In the genomic region with DNA sequence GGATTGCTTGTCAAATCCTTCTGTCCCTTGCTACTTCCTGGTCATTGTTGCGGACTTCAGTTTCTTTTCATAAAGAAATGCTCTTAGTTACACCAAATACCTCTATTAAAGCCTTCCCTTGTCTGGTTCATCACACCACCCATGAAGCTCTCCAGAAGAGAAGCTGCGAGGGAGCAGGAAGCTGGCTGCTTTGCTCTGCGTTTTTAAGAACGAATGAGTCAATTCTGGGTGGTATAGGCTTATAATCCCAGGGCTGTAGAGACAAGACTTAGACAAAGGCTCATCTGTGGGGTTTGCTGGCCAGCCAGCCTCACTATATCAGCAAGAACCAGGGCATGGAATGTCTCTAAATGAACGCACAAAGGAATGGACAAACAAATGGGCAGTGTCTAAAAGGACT, we compare ENCODE assay signal across 14 mouse cellular contexts.
"Had no signal": no experiment of that assay in that cellular context is flagged by ENCODE, and none has a peak within 500 bp of the region (broad histone marks: within the 10 kb centered on the region; RNA-seq: fewer than 3 reads in every experiment).

No protein-coding gene starts in this region.

- H3K36me3 ChIP-seq: midbrain, embryonic 13.5 days; midbrain, embryonic 15.5 days; neural tube, embryonic 12.5 days; stomach, embryonic 15.5 days had no signal

- H3K27me3 ChIP-seq: megakaryocyte, embryonic 14.5 days; midbrain, embryonic 13.5 days; midbrain, embryonic 15.5 days; neural tube, embryonic 12.5 days; stomach, embryonic 15.5 days had no signal

- DNase-seq: lung, adult 18-20 months; lung, embryonic 14.5 days; lung, postnatal 10 days; lung, postnatal 4 days; right cerebral cortex, postnatal 14 days; thymus, adult 2 months; thymus, postnatal 14 days; thymus, postnatal 36 days had no signal

- H3K4me3 ChIP-seq: megakaryocyte, embryonic 14.5 days; midbrain, embryonic 13.5 days; midbrain, embryonic 15.5 days; neural tube, embryonic 12.5 days; stomach, embryonic 15.5 days had no signal

- H3K27ac ChIP-seq: midbrain, embryonic 13.5 days; midbrain, embryonic 15.5 days; neural tube, embryonic 12.5 days; stomach, embryonic 15.5 days; stomach, postnatal 0 days had no signal

- H3K4me1 ChIP-seq: megakaryocyte, embryonic 14.5 days; midbrain, embryonic 13.5 days; midbrain, embryonic 15.5 days; stomach, embryonic 15.5 days had no signal

- H3K9ac ChIP-seq: lung, embryonic 14.5 days; midbrain, embryonic 13.5 days; midbrain, embryonic 15.5 days; neural tube, embryonic 12.5 days; stomach, embryonic 15.5 days had no signal
